Mouse (Mus musculus): ENCODE results near the gene Col16a1. TPM values are rescaled to one million over a fixed set of nuclear protein-coding genes. Genes with fewer than 3 reads are reported as not detected.

Col16a1 gene
- total and polyA plus RNA-seq, 3 experiments: not detected

DNA sequence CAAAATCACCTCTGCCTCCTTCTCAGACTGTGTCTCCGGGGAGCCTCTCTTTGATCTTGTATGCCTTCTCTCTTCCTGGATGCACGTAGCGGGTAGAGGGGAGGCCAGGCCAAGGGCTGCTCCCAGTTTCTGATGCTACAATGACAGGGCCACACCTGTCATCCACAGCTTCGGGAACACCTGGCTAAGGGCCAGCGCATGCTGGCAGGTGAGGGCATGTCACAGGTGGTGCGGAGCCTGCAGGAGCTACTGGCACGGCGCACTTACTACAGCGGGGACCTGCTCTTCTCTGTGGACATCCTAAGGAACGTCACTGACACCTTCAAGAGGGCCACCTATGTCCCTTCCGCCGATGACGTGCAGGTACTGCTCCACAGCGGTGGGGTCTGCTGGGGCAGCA is 38.6 kb upstream of the Col16a1 start:
- Histone ChIP-seq H3K9me3 (replicated peaks) (no peaks in the 10 kb centered on the region), H3K36me3 (replicated peaks) (no peaks in the 10 kb centered on the region), H3K4me3 (ENCODE audit: low read depth, low read length) (no peak overlapping the region), H3K27me3 (ENCODE audit: insufficient read depth, low read length) (peaks cover 30% of the 10 kb centered on the region; the same call in 1 of the 2 replicates), H3K4me1 (ENCODE audit: insufficient read depth, low read depth, low read length) (no peaks in the 10 kb centered on the region)
- TF ChIP-seq CTCF (IDR thresholded peaks at IDR 0.05; ENCODE audit: low read depth, low read length) (no peak), TAL1 (conservative IDR thresholded peaks at IDR 0.05; ENCODE audit: low read depth, low read length) (no peak), GATA1 (IDR thresholded peaks at IDR 0.05; ENCODE audit: borderline replicate concordance, low read length) (no peak)
- ATAC-seq (ENCODE audit: extremely low read depth, insufficient number of reproducible peaks, low FRiP score, poor library complexity, severe bottlenecking): no peak
- DNase-seq (ENCODE audit: low spot score): no peak

DNA sequence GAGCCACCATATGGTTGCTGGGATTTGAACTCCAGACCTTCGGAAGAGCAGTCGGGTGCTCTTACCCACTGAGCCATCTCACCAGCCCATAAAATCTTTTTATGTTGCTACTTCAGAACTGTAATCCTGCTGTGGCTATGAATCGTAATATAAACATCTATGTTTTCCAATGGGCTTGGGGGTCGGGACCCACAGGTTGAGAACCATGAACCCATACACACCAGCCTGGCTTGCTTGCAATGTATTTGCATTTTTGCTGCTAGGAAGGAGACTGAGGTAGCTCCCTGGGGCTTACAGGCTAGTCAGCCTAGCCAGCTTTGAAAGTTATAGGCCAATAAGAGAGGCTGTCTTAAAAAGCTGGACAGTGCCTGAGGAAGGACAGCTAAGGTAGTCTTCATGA is 36.9 kb upstream of the Col16a1 start:
- H3K4me3 ChIP-seq (ENCODE audit: low read depth, low read length): no peak overlapping the region
- TF ChIP-seq POLR2AphosphoS5 (IDR thresholded peaks at IDR 0.05; ENCODE audit: insufficient replicate concordance, low read depth, low read length) (no peak), GATA1 (IDR thresholded peaks at IDR 0.05; ENCODE audit: borderline replicate concordance, low read length) (no peak), TAL1 (conservative IDR thresholded peaks at IDR 0.05; ENCODE audit: low read depth, low read length) (no peak), GATA2 (IDR thresholded peaks at IDR 0.05; ENCODE audit: borderline replicate concordance, low read depth, low read length) (no peak), CTCF (IDR thresholded peaks at IDR 0.05; ENCODE audit: low read depth, low read length) (no peak)
- ATAC-seq (ENCODE audit: extremely low read depth, insufficient number of reproducible peaks, low FRiP score, poor library complexity, severe bottlenecking) (no peak), DNase-seq (ENCODE audit: low spot score) (no peak)
- no peaks in the 10 kb centered on the region for H3K9me3 ChIP-seq (replicated peaks)
- H3K4me1 ChIP-seq (ENCODE audit: insufficient read depth, low read depth, low read length): no peaks in the 10 kb centered on the region
- H3K27me3 ChIP-seq (ENCODE audit: insufficient read depth, low read length): peaks cover 20% of the 10 kb centered on the region; the same call in 1 of the 2 replicates
- no peaks in the 10 kb centered on the region for H3K36me3 ChIP-seq (replicated peaks)

DNA sequence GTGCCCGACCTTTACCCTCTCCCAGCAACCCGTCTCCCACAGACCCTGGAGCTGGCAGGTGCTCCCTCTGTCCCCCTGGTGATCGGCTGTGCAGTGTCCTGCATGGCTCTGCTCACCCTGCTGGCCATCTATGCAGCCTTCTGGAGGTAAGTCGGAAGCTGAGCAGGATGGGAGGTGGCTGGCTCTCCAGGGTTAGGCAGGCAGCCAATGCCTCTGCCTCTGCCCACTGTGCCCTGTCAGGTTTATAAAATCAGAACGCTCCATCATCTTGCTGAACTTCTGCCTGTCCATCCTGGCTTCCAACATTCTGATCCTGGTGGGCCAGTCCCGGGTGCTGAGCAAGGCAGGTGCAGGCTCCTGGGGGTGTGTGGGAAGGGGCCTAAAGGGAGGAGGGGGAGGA is 35.4 kb upstream of the Col16a1 start:
- TF ChIP-seq POLR2AphosphoS5 (IDR thresholded peaks at IDR 0.05; ENCODE audit: insufficient replicate concordance, low read depth, low read length) (no peak), CTCF (IDR thresholded peaks at IDR 0.05; ENCODE audit: low read depth, low read length) (no peak), GATA2 (IDR thresholded peaks at IDR 0.05; ENCODE audit: borderline replicate concordance, low read depth, low read length) (no peak), TAL1 (conservative IDR thresholded peaks at IDR 0.05; ENCODE audit: low read depth, low read length) (no peak)
- H3K36me3 ChIP-seq (replicated peaks): no peaks in the 10 kb centered on the region
- peaks cover 27% of the 10 kb centered on the region; the same call in 1 of the 2 replicates for H3K27me3 ChIP-seq (ENCODE audit: insufficient read depth, low read length)
- no peaks in the 10 kb centered on the region for H3K9me3 ChIP-seq (replicated peaks)
- H3K4me3 ChIP-seq (ENCODE audit: low read depth, low read length): no peak overlapping the region; the same call in 1 of the 2 replicates
- no peak for ATAC-seq (ENCODE audit: extremely low read depth, insufficient number of reproducible peaks, low FRiP score, poor library complexity, severe bottlenecking)
- no peak for DNase-seq (ENCODE audit: low spot score)
- no peaks in the 10 kb centered on the region for H3K4me1 ChIP-seq (ENCODE audit: insufficient read depth, low read depth, low read length)

DNA sequence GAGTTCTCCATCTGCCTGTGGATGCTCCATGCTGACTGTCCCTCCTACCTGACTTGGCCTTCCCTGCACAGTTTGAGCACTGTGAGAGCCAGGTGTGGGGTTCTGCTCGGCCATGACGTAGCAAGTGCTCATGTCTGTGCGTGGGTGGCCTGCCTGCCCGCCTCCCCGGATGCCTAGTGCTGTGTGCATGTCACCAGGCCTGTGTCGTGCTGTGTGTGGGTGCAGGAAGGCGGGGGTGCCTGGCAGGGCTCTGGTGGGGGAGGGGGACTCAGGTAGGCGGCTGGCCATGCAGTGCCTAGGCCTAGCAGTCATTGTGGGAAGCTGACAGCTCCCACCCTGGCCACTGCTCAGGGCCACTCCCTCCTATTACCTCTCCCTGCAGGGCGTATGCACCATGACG is 34.5 kb upstream of the Col16a1 start:
- no peak for DNase-seq (ENCODE audit: low spot score)
- Histone ChIP-seq H3K4me3 (ENCODE audit: low read depth, low read length) (no peak overlapping the region), H3K4me1 (ENCODE audit: insufficient read depth, low read depth, low read length) (no peaks in the 10 kb centered on the region), H3K36me3 (replicated peaks) (no peaks in the 10 kb centered on the region), H3K9me3 (replicated peaks) (no peaks in the 10 kb centered on the region), H3K27me3 (ENCODE audit: insufficient read depth, low read length) (peaks cover 27% of the 10 kb centered on the region; the same call in 1 of the 2 replicates)
- ATAC-seq (ENCODE audit: extremely low read depth, insufficient number of reproducible peaks, low FRiP score, poor library complexity, severe bottlenecking): no peak
- TF ChIP-seq GATA1 (IDR thresholded peaks at IDR 0.05; ENCODE audit: borderline replicate concordance, low read length) (no peak), TAL1 (conservative IDR thresholded peaks at IDR 0.05; ENCODE audit: low read depth, low read length) (no peak)

DNA sequence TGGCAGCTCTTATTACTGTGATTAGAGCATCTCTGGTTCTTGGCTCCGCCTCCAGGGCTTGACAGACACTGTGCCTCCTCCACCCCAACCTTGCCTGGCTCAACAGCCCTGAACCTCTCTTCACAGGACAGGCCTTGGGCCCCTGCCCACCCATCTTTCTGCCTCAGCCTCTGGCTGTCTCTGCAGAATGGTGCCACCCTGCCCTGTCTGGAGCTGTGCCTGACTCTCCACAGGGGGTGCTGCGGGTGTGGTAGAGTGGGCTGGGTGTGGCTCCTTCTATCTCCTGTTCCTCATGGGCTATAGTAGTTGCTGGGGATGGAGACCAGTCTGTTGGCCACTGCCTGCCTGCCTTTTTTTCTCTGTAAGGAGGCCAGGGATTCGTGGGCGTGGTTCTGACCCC is 31.6 kb upstream of the Col16a1 start:
- no peaks in the 10 kb centered on the region for H3K36me3 ChIP-seq (replicated peaks)
- H3K9me3 ChIP-seq (replicated peaks): no peaks in the 10 kb centered on the region
- DNase-seq (ENCODE audit: low spot score): no peak
- no peak overlapping the region for H3K4me3 ChIP-seq (ENCODE audit: low read depth, low read length)
- no peaks in the 10 kb centered on the region for H3K4me1 ChIP-seq (ENCODE audit: insufficient read depth, low read depth, low read length)
- TF ChIP-seq GATA2 (IDR thresholded peaks at IDR 0.05; ENCODE audit: borderline replicate concordance, low read depth, low read length) (no peak), POLR2AphosphoS5 (IDR thresholded peaks at IDR 0.05; ENCODE audit: insufficient replicate concordance, low read depth, low read length) (no peak), CTCF (IDR thresholded peaks at IDR 0.05; ENCODE audit: low read depth, low read length) (no peak), GATA1 (IDR thresholded peaks at IDR 0.05; ENCODE audit: borderline replicate concordance, low read length) (no peak), TAL1 (conservative IDR thresholded peaks at IDR 0.05; ENCODE audit: low read depth, low read length) (no peak)
- H3K27me3 ChIP-seq (ENCODE audit: insufficient read depth, low read length): peaks cover 17% of the 10 kb centered on the region
- ATAC-seq (ENCODE audit: extremely low read depth, insufficient number of reproducible peaks, low FRiP score, poor library complexity, severe bottlenecking): no peak

DNA sequence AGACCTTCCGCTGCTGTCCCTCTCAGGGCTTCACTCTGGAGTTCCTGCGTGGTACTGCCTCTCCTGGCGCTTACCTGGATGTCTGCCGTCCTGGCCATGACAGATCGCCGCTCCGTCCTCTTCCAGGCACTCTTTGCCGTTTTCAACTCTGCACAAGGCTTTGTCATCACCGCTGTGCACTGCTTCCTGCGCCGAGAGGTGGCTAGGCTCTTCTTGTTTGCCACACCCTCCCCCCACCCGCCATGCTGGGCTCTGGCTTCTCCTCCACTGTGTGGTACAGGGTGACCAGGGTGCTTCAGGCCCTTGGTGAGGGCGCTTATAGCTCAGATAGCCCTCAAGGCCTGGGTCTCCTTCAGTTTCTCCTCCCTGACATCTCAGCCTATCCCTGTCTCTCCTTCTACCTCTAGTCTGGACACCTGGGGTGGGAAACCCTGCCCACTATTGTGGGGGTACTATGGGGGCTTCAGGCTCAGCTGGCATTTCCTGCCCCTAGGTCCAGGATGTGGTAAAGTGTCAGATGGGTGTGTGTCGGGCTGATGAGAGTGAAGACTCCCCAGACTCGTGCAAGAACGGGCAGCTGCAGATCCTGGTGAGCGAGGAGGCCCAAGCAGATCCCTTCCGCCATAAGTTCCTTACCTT is 30.5 kb upstream of the Col16a1 start:
- Histone ChIP-seq H3K9me3 (replicated peaks) (no peaks in the 10 kb centered on the region), H3K27me3 (ENCODE audit: insufficient read depth, low read length) (peaks cover 16% of the 10 kb centered on the region), H3K36me3 (replicated peaks) (no peaks in the 10 kb centered on the region), H3K4me3 (ENCODE audit: low read depth, low read length) (no peak overlapping the region), H3K4me1 (ENCODE audit: insufficient read depth, low read depth, low read length) (no peaks in the 10 kb centered on the region)
- ATAC-seq (ENCODE audit: extremely low read depth, insufficient number of reproducible peaks, low FRiP score, poor library complexity, severe bottlenecking): no peak
- no peak for DNase-seq (ENCODE audit: low spot score)
- TF ChIP-seq TAL1 (conservative IDR thresholded peaks at IDR 0.05; ENCODE audit: low read depth, low read length) (no peak), POLR2AphosphoS5 (IDR thresholded peaks at IDR 0.05; ENCODE audit: insufficient replicate concordance, low read depth, low read length) (no peak), CTCF (IDR thresholded peaks at IDR 0.05; ENCODE audit: low read depth, low read length) (no peak), GATA2 (IDR thresholded peaks at IDR 0.05; ENCODE audit: borderline replicate concordance, low read depth, low read length) (no peak)

DNA sequence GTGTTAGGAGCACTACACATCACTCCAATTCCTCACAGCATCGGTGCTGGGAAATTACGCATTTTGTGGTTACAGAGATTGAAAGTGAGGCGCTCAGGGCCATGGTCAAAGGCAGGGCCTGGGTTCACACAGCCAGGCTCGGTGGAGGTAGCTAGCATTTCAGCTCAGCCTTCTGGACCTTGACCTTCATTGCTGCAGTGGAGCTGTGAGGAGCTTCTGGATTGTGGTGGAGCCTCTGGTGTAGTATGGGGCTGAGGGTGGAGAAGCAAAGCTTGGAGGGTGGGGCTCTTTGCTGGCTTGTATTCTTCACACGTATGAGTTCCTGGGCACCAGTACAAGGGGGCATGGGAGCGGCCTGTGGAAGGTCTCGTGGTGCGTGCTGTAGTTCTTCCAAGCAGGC is 24.7 kb upstream of the Col16a1 start:
- TF ChIP-seq GATA1 (IDR thresholded peaks at IDR 0.05; ENCODE audit: borderline replicate concordance, low read length): no peak
- TF ChIP-seq GATA2 (IDR thresholded peaks at IDR 0.05; ENCODE audit: borderline replicate concordance, low read depth, low read length): no peak
- no peak for TF ChIP-seq POLR2AphosphoS5 (IDR thresholded peaks at IDR 0.05; ENCODE audit: insufficient replicate concordance, low read depth, low read length)
- no peak for TF ChIP-seq TAL1 (conservative IDR thresholded peaks at IDR 0.05; ENCODE audit: low read depth, low read length)
- no peak for TF ChIP-seq CTCF (IDR thresholded peaks at IDR 0.05; ENCODE audit: low read depth, low read length)
- H3K36me3 ChIP-seq (replicated peaks): no peaks in the 10 kb centered on the region
- no peak overlapping the region for H3K4me3 ChIP-seq (ENCODE audit: low read depth, low read length)
- no peak for DNase-seq (ENCODE audit: low spot score)
- ATAC-seq (ENCODE audit: extremely low read depth, insufficient number of reproducible peaks, low FRiP score, poor library complexity, severe bottlenecking): no peak
- H3K9me3 ChIP-seq (replicated peaks): no peaks in the 10 kb centered on the region
- H3K27me3 ChIP-seq (ENCODE audit: insufficient read depth, low read length): no peaks in the 10 kb centered on the region; the same call in none of the 2 replicates
- H3K4me1 ChIP-seq (ENCODE audit: insufficient read depth, low read depth, low read length): no peaks in the 10 kb centered on the region
